Mouse (Mus musculus): ENCODE measurements around the gene Cdh23. TPM values are rescaled to one million over a fixed set of nuclear protein-coding genes. Genes with fewer than 3 reads are reported as not detected.

Cdh23 gene
- polyA plus RNA-seq, 1 experiment from 2014 or later: 0.62 TPM

GRCm38 (mm10) chr10:60564136-60564535 is 132.2 kb downstream of the Cdh23 start:
- Histone ChIP-seq H3K27me3 (peaks cover 23% of the 10 kb centered on the region; the same call in 1 of the 2 replicates), H3K4me3 (replicated peaks) (no peak overlapping the region), H3K36me3 (no peaks in the 10 kb centered on the region), H3K27ac (no peak overlapping the region), H3K4me2 (no peak overlapping the region), H3K9me3 (replicated peaks) (no peaks in the 10 kb centered on the region), H3K9ac (no peak overlapping the region), H3K4me1 (peaks cover 14% of the 10 kb centered on the region; the same call in 1 of the 2 replicates)
- ATAC-seq (replicated peaks; ENCODE audit: low FRiP score): no peak
- 77% methylated on average over 6 of the region's 6 CpGs for WGBS

DNA sequence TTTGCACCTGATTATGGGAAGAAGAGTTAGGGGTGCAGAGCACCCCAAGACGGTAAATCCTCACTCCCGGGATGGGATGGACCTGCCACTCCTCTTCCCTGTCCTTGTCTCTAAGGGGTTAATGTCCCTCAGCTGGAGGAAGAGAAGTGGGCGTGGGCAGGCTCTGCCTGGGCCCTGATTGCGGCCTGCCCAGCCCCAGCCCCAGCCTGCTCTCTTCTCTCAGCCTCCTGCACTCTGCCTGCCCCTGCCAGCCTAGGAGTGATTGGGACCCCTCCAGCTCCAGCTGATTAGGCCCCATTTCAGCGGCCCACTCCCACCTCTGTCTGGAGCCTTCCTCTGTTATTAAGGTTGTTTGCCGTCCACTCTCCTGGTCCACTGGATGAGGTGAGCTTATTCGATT is 133.3 kb downstream of the Cdh23 start:
- ATAC-seq (replicated peaks; ENCODE audit: low FRiP score): no peak
- Histone ChIP-seq H3K27me3 (peaks cover 23% of the 10 kb centered on the region; the same call in 1 of the 2 replicates), H3K36me3 (no peaks in the 10 kb centered on the region), H3K27ac (no peak overlapping the region), H3K4me2 (no peak overlapping the region), H3K9ac (no peak overlapping the region), H3K4me3 (replicated peaks) (no peak overlapping the region), H3K9me3 (replicated peaks) (no peaks in the 10 kb centered on the region), H3K4me1 (peaks cover 21% of the 10 kb centered on the region)
- WGBS: 26% methylated on average over 7 of the region's 7 CpGs

DNA sequence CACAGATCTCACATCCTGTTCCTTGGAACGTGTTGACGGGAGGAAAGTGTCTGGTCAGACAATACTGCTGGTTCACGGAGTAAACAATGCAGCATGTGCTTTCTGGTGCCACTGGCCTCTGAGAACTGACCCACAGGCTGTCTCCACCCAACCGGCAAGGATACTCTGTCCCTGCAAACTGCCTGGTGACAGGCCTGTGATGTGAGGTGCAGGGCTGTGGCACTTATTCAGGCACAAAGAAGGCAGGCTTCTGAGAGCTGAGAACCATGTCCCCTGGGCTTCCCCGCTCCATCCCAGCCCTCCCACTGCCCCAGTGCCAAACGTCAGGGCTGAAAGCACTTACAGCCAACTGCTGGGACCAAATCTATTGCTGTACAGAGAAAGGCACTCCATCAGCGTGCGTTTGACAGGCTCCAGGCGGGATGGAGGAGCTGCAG is 137.8 kb downstream of the Cdh23 start:
- Histone ChIP-seq H3K4me2 (no peak overlapping the region), H3K27ac (no peak overlapping the region), H3K4me1 (peaks cover 14% of the 10 kb centered on the region), H3K9ac (no peak overlapping the region), H3K36me3 (no peaks in the 10 kb centered on the region), H3K4me3 (replicated peaks) (no peak overlapping the region), H3K9me3 (replicated peaks) (no peaks in the 10 kb centered on the region), H3K27me3 (no peaks in the 10 kb centered on the region)
- WGBS: 22% methylated on average over 9 of the region's 9 CpGs
- no peak for ATAC-seq (replicated peaks; ENCODE audit: low FRiP score)

DNA sequence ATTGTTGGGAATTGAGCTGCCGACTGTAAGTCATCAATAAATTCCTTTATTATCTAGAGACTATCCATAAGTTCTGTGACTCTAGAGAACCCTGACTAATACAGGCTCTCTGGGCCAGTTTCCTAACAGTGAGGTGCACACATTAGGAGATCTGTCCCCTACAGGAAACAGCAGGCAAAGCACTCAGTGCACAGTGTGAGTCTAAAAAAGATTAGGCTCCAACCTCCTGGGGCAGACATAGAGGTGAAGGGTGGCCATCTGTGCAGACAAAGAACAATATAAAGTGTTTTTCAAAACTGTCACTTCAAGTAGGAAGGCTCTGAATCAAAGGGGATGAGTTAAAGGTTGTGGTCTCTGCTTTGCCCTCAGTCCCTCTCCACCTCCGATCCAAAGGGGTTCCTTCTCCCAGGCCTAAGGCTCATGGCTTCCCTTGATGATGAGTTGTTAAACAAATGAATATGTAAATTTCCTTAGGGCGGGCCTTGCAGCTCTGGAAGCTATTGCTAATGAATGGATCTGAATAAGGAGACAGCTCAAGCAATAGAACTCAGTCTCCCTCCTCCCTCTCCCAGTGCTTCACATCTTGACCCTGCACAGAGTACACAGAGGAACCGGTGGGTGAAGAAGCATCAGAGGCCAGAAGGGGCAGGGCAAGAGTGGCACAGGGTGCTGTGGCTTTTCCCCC is 143.2 kb downstream of the Cdh23 start:
- Histone ChIP-seq H3K9me3 (replicated peaks) (no peaks in the 10 kb centered on the region), H3K36me3 (no peaks in the 10 kb centered on the region), H3K4me1 (no peaks in the 10 kb centered on the region), H3K27ac (no peak overlapping the region), H3K4me3 (replicated peaks) (no peak overlapping the region), H3K27me3 (no peaks in the 10 kb centered on the region), H3K9ac (no peak overlapping the region), H3K4me2 (no peak overlapping the region)
- 60% methylated on average over 4 of the region's 4 CpGs for WGBS
- no peak for ATAC-seq (replicated peaks; ENCODE audit: low FRiP score)

- Histone ChIP-seq H3K4me2 (no peak overlapping the region), H3K27ac (no peak overlapping the region), H3K9ac (no peak overlapping the region), H3K4me1 (peaks cover 18% of the 10 kb centered on the region), H3K4me3 (replicated peaks) (no peak overlapping the region), H3K27me3 (peaks cover 20% of the 10 kb centered on the region; the same call in 1 of the 2 replicates), H3K9me3 (replicated peaks) (0 out of 2 replicates have a peak, but pooled peaks cover 5% of the 10 kb centered on the region), H3K36me3 (no peaks in the 10 kb centered on the region)
- WGBS: 61% methylated on average over 18 of the region's 18 CpGs
- no peak for ATAC-seq (replicated peaks; ENCODE audit: low FRiP score)
Observed at GRCm38 (mm10) chr10:60539164-60539914, 157.0 kb downstream of the Cdh23 start.

- H3K4me3 ChIP-seq (replicated peaks): no peak overlapping the region
- H3K27ac ChIP-seq: no peak overlapping the region
- no peak for ATAC-seq (replicated peaks; ENCODE audit: low FRiP score)
- peaks cover 27% of the 10 kb centered on the region; the same call in 1 of the 2 replicates for H3K27me3 ChIP-seq
- no peaks in the 10 kb centered on the region for H3K9me3 ChIP-seq (replicated peaks)
- no peak overlapping the region for H3K9ac ChIP-seq
- peak overlapping the region; percentile 46 for H3K4me2 ChIP-seq
- peaks cover 19% of the 10 kb centered on the region for H3K4me1 ChIP-seq
- WGBS: 14% methylated on average over 14 of the region's 14 CpGs
- no peaks in the 10 kb centered on the region for H3K36me3 ChIP-seq
Observed at GRCm38 (mm10) chr10:60536098-60536811, 160.0 kb downstream of the Cdh23 start.

- ATAC-seq (replicated peaks; ENCODE audit: low FRiP score): no peak
- 60% methylated on average over 4 of the region's 4 CpGs for whole genome bisulfite sequencing
Observed at GRCm38 (mm10) chr10:60532502-60532901, 163.8 kb downstream of the Cdh23 start.

GRCm38 (mm10) chr10:60531349-60531748 is 164.9 kb downstream of the Cdh23 start:
- Histone ChIP-seq H3K27ac (no peak overlapping the region), H3K36me3 (no peaks in the 10 kb centered on the region), H3K9me3 (replicated peaks) (no peaks in the 10 kb centered on the region), H3K27me3 (peaks cover 18% of the 10 kb centered on the region), H3K4me3 (replicated peaks) (no peak overlapping the region), H3K9ac (no peak overlapping the region), H3K4me2 (no peak overlapping the region), H3K4me1 (peaks cover 10% of the 10 kb centered on the region)
- 27% methylated on average over 2 of the region's 2 CpGs for whole genome bisulfite sequencing
- no peak for ATAC-seq (replicated peaks; ENCODE audit: low FRiP score)

More at GRCm38 (mm10) chr10:60532502-60532901, 163.8 kb downstream of the Cdh23 start:
- Histone ChIP-seq H3K27ac (no peak overlapping the region), H3K4me3 (replicated peaks) (no peak overlapping the region), H3K9me3 (replicated peaks) (no peaks in the 10 kb centered on the region), H3K36me3 (no peaks in the 10 kb centered on the region), H3K4me2 (no peak overlapping the region), H3K9ac (no peak overlapping the region), H3K4me1 (peaks cover 13% of the 10 kb centered on the region), H3K27me3 (peaks cover 19% of the 10 kb centered on the region)

DNA sequence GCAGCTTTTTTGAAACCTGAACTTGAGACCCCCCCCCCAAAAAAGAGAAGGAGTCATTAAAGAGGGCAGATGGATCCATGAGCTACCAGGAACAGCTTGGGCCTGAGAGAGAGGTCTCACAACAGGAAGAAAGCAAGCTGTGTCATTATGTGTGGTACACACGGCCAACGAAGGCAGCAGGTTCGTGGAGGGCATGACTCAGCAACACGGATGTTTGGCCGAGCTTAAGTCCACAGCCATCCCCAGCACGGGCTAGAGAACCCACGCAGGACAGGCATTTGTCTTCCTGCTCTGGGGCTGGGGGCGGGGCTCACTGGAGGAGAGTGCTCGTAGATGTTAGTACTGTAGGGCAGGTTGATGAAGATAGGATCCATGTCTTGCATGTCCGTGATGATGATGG is 165.7 kb downstream of the Cdh23 start:
- Histone ChIP-seq H3K36me3 (no peaks in the 10 kb centered on the region), H3K9me3 (replicated peaks) (no peaks in the 10 kb centered on the region), H3K4me3 (replicated peaks) (no peak overlapping the region), H3K27me3 (peaks cover 17% of the 10 kb centered on the region), H3K4me2 (no peak overlapping the region), H3K9ac (no peak overlapping the region), H3K27ac (no peak overlapping the region), H3K4me1 (peaks cover 10% of the 10 kb centered on the region)
- no peak for ATAC-seq (replicated peaks; ENCODE audit: low FRiP score)
- WGBS: 70% methylated on average over 10 of the region's 10 CpGs

DNA sequence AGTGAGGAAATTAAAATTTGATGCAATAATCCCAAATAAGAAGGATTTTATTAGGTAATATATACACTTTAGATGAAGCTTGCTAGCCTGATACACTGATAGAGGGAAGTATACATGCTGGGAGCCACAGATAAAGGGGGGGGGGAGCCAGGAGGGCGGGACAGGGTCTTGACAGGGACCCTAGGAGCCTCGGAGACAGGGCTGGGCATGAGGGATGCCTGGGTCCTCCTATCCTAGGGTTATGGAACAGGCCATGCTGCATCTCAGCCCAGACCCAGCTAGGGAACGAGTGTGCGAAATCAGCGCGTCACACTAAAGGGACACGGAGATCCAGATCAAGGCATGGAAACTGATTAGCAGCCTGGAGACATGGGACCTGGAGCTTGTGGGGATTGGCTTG is 168.3 kb downstream of the Cdh23 start:
- H3K27me3 ChIP-seq: peaks cover 3% of the 10 kb centered on the region; the same call in 1 of the 2 replicates
- no peaks in the 10 kb centered on the region for H3K36me3 ChIP-seq
- 84% methylated on average over 7 of the region's 7 CpGs for WGBS
- no peak for ATAC-seq (replicated peaks; ENCODE audit: low FRiP score)
- H3K4me3 ChIP-seq (replicated peaks): no peak overlapping the region
- no peak overlapping the region for H3K4me2 ChIP-seq
- no peaks in the 10 kb centered on the region for H3K9me3 ChIP-seq (replicated peaks)
- no peaks in the 10 kb centered on the region for H3K4me1 ChIP-seq
- no peak overlapping the region for H3K9ac ChIP-seq
- H3K27ac ChIP-seq: no peak overlapping the region

DNA sequence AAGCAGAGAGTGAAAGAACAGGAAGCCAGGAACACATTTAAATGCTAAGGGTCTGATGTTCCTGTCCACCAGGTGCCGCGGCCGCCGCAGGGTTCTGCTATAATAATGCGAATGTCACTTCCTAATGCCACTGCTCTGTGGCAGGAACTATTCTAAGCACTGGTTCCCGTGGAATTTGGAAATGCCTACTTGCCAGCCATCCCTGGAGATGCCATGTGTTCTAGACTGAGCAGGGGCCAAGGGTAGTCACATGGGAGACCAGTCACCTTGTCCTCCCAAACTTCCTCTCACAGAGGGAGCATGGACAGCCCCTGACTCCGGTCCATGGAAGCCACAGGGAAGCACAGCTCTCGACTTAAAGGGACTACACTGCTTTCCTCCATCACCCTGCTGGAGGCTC is 171.2 kb downstream of the Cdh23 start:
- Histone ChIP-seq H3K9ac (no peak overlapping the region), H3K36me3 (no peaks in the 10 kb centered on the region), H3K4me1 (no peaks in the 10 kb centered on the region), H3K4me3 (replicated peaks) (no peak overlapping the region), H3K27ac (no peak overlapping the region), H3K27me3 (peaks cover 3% of the 10 kb centered on the region; the same call in 1 of the 2 replicates), H3K4me2 (no peak overlapping the region), H3K9me3 (replicated peaks) (no peaks in the 10 kb centered on the region)
- WGBS: 75% methylated on average over 8 of the region's 8 CpGs
- ATAC-seq (replicated peaks; ENCODE audit: low FRiP score): no peak

DNA sequence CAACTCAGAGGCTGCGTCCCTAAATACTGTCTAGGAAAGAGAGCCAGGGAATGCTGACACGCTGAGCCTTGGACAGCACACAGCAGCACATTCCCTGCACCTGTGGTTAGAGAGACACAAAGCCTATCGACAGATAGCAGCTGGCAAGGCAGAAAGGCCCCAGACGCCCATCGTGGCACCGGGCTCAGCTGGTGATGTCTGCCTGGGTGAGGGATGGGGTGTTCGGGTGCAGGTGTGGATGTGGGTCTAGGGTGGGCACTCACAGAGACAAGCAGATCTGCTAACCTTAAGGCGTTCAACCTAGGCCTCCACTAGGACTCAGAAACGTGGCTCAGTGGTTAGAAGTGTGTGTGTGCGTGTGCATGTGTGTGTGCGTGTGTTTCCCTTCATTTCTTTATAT is 180.0 kb downstream of the Cdh23 start:
- WGBS: 89% methylated on average over 11 of the region's 11 CpGs
- H3K27ac ChIP-seq: no peak overlapping the region
- H3K9me3 ChIP-seq (replicated peaks): no peaks in the 10 kb centered on the region
- no peak overlapping the region for H3K4me2 ChIP-seq
- H3K36me3 ChIP-seq: no peaks in the 10 kb centered on the region
- H3K4me1 ChIP-seq: no peaks in the 10 kb centered on the region
- H3K4me3 ChIP-seq (replicated peaks): no peak overlapping the region
- no peaks in the 10 kb centered on the region for H3K27me3 ChIP-seq
- no peak overlapping the region for H3K9ac ChIP-seq
- ATAC-seq (replicated peaks; ENCODE audit: low FRiP score): no peak
